Mouse (Mus musculus) CH12.LX (cell line): ENCODE measurements around the gene Llgl1. TPM values are rescaled to one million over a fixed set of nuclear protein-coding genes. Genes with fewer than 3 reads are reported as not detected.

Experiments
- DNase-seq: peaks from one replicate; pipeline ENCODE4 v3.0.0-alpha.2; 2013; ENCODE audit errors: extremely low read depth
- H3K27ac ChIP-seq: 2 replicates; pipeline ENCODE4 v1.5.1; 2012; ENCODE audit warnings: low read depth, mild to moderate bottlenecking, control low read depth, moderate library complexity; ENCODE audit not compliant: insufficient read depth
- H3K27me3 ChIP-seq: replicated peaks from 2 replicates; pipeline ENCODE3; 2012; ENCODE audit warnings: inconsistent platforms
- H3K36me3 ChIP-seq, 2 experiments: replicated peaks in 1 of 2; 2 replicates each; pipeline versions ENCODE3 to v1.6.1; 2012; ENCODE audit warnings: inconsistent platforms in 1 of 2, low read length in 1 of 2, mild to moderate bottlenecking in 1 of 2, mixed read lengths in 1 of 2, moderate library complexity in 1 of 2; ENCODE audit not compliant: control insufficient read depth in 1 of 2, insufficient read depth in 1 of 2
- H3K4me1 ChIP-seq, 2 experiments: 2 replicates each; pipeline ENCODE4 v1.6.1; 2012; ENCODE audit warnings: inconsistent platforms in 1 of 2, moderate library complexity in 1 of 2; ENCODE audit not compliant: insufficient read depth in 2 of 2, control insufficient read depth in 1 of 2
- H3K4me2 ChIP-seq: 2 replicates; pipeline ENCODE4 v1.6.1; 2012; ENCODE audit warnings: low read depth, mild to moderate bottlenecking, control low read depth; ENCODE audit not compliant: poor library complexity, insufficient read depth, severe bottlenecking
- H3K4me3 ChIP-seq, 3 experiments: fragments of 150-350 bp in 1 of 3; sonication (generic) in 1 of 3; replicated peaks in 1 of 3; 2 replicates each; pipeline versions ENCODE3 to v1.5.1; 2011 to 2012; ENCODE audit warnings: low read depth in 2 of 3, low read length in 2 of 3, mild to moderate bottlenecking in 2 of 3, moderate library complexity in 2 of 3, control low read depth in 1 of 3, improper control_type of control experiment in 1 of 3, inconsistent platforms in 1 of 3, mixed read lengths in 1 of 3; ENCODE audit not compliant: poor library complexity in 1 of 3
- H3K79me2 ChIP-seq: replicated peaks from 2 replicates; pipeline ENCODE4 v1.6.1; 2012; ENCODE audit warnings: mild to moderate bottlenecking, moderate library complexity; ENCODE audit not compliant: control insufficient read depth, poor library complexity, insufficient read depth, severe bottlenecking; ENCODE audit errors: extremely low read depth
- H3K9ac ChIP-seq: 2 replicates; pipeline ENCODE4 v1.6.1; 2012; ENCODE audit warnings: low read depth, mild to moderate bottlenecking, control low read depth, moderate library complexity; ENCODE audit not compliant: insufficient read depth
- H3K9me3 ChIP-seq: replicated peaks from 2 replicates; pipeline ENCODE3; 2012; ENCODE audit warnings: low read length, inconsistent platforms, mixed read lengths
- BHLHE40 ChIP-seq: IDR thresholded peaks from 2 replicates; pipeline ENCODE4 v1.6.1; 2011; ENCODE audit warnings: mild to moderate bottlenecking, low read depth, low read length, improper control_type of control experiment
- CHD1 ChIP-seq: IDR thresholded peaks from 2 replicates; pipeline ENCODE4 v1.6.1; 2012; ENCODE audit warnings: low read depth, low read length, improper control_type of control experiment, inconsistent platforms
- CHD2 ChIP-seq: IDR thresholded peaks from 2 replicates; pipeline ENCODE4 v1.6.1; 2011; ENCODE audit warnings: low read length, improper control_type of control experiment
- CTCF ChIP-seq, 2 experiments: IDR thresholded peaks in 1 of 2; conservative IDR thresholded peaks in 1 of 2; 2 replicates each; pipeline ENCODE4 v1.5.1; 2011 to 2012; ENCODE audit warnings: low read depth in 2 of 2, low read length in 2 of 2, improper control_type of control experiment in 1 of 2, inconsistent platforms in 1 of 2, mild to moderate bottlenecking in 1 of 2, moderate library complexity in 1 of 2
- E2F4 ChIP-seq: IDR thresholded peaks from 2 replicates; pipeline ENCODE4 v1.6.1; 2011; ENCODE audit warnings: low read depth, low read length, improper control_type of control experiment; ENCODE audit not compliant: insufficient replicate concordance
- ELF1 ChIP-seq: IDR thresholded peaks from 2 replicates; pipeline ENCODE4 v1.6.1; 2014; ENCODE audit warnings: low read depth, mild to moderate bottlenecking, inconsistent platforms, low read length, improper control_type of control experiment
- EP300 ChIP-seq: IDR thresholded peaks from 2 replicates; pipeline ENCODE4 v1.6.1; 2011; ENCODE audit warnings: low read length, improper control_type of control experiment
- ETS1 ChIP-seq: conservative IDR thresholded peaks from 2 replicates; pipeline ENCODE4 v1.6.1; 2012; ENCODE audit warnings: low read depth, mild to moderate bottlenecking, inconsistent platforms, low read length, improper control_type of control experiment, moderate library complexity
- GABPA ChIP-seq: IDR thresholded peaks from 2 replicates; pipeline ENCODE4 v1.6.1; 2012; ENCODE audit warnings: low read depth, low read length, improper control_type of control experiment, inconsistent platforms; ENCODE audit not compliant: insufficient replicate concordance
- HCFC1 ChIP-seq: IDR thresholded peaks from 2 replicates; pipeline ENCODE4 v1.6.1; 2012; ENCODE audit warnings: low read depth, mild to moderate bottlenecking, inconsistent platforms, low read length, improper control_type of control experiment
- IRF4 ChIP-seq: IDR thresholded peaks from 2 replicates; pipeline ENCODE4 v1.6.1; 2014; ENCODE audit warnings: low read depth, mild to moderate bottlenecking, inconsistent platforms, low read length, improper control_type of control experiment
- JUN ChIP-seq: IDR thresholded peaks from 2 replicates; pipeline ENCODE4 v1.6.1; 2011; ENCODE audit warnings: low read depth, mild to moderate bottlenecking, low read length, improper control_type of control experiment, moderate library complexity; ENCODE audit not compliant: insufficient read depth
- JUND ChIP-seq: conservative IDR thresholded peaks from 2 replicates; pipeline ENCODE4 v1.6.1; 2011; ENCODE audit warnings: low read depth, low read length, improper control_type of control experiment
- KAT2A ChIP-seq: IDR thresholded peaks from 2 replicates; pipeline ENCODE4 v1.6.1; 2012; ENCODE audit warnings: low read length, improper control_type of control experiment, inconsistent platforms; ENCODE audit not compliant: insufficient replicate concordance
- MAFK ChIP-seq: IDR thresholded peaks from 2 replicates; pipeline ENCODE4 v1.6.1; 2011; ENCODE audit warnings: low read length, improper control_type of control experiment; ENCODE audit not compliant: insufficient replicate concordance
- MAX ChIP-seq: IDR thresholded peaks from 2 replicates; pipeline ENCODE4 v1.6.1; 2011; ENCODE audit warnings: low read length, improper control_type of control experiment
- MAZ ChIP-seq: IDR thresholded peaks from 2 replicates; pipeline ENCODE4 v1.6.1; 2012; ENCODE audit warnings: low read depth, mild to moderate bottlenecking, inconsistent platforms, low read length, improper control_type of control experiment, moderate library complexity
- MEF2A ChIP-seq: IDR thresholded peaks from 2 replicates; pipeline ENCODE4 v1.6.1; 2014; ENCODE audit warnings: low read depth, mild to moderate bottlenecking, inconsistent platforms, low read length, improper control_type of control experiment, borderline replicate concordance
- MXI1 ChIP-seq: IDR thresholded peaks from 2 replicates; pipeline ENCODE4 v1.6.1; 2011; ENCODE audit warnings: mild to moderate bottlenecking, low read depth, low read length, improper control_type of control experiment
- MYC ChIP-seq: IDR thresholded peaks from 2 replicates; pipeline ENCODE4 v1.6.1; 2011; ENCODE audit warnings: low read depth, mild to moderate bottlenecking, improper control_type of control experiment, low read length
- NELFE ChIP-seq: IDR thresholded peaks from 2 replicates; pipeline ENCODE4 v1.6.1; 2011; ENCODE audit warnings: low read depth, low read length, improper control_type of control experiment
- NRF1 ChIP-seq: IDR thresholded peaks from 2 replicates; pipeline ENCODE4 v1.6.1; 2014; ENCODE audit warnings: low read depth, mild to moderate bottlenecking, inconsistent platforms, low read length, improper control_type of control experiment, moderate library complexity
- PAX5 ChIP-seq: IDR thresholded peaks from 2 replicates; pipeline ENCODE4 v1.6.1; 2012; ENCODE audit warnings: low read length, inconsistent platforms, mixed read lengths
- POLR2A ChIP-seq: IDR thresholded peaks from 2 replicates; pipeline ENCODE4 v1.6.1; 2011; ENCODE audit warnings: low read depth, mild to moderate bottlenecking, improper control_type of control experiment, low read length
- POLR2AphosphoS2 ChIP-seq: IDR thresholded peaks from 2 replicates; pipeline ENCODE4 v1.6.1; 2011; ENCODE audit warnings: low read depth, low read length, improper control_type of control experiment
- RAD21 ChIP-seq: IDR thresholded peaks from 2 replicates; pipeline ENCODE4 v1.6.1; 2011; ENCODE audit warnings: low read depth, mild to moderate bottlenecking, low read length, improper control_type of control experiment, moderate library complexity
- RCOR1 ChIP-seq: conservative IDR thresholded peaks from 2 replicates; pipeline ENCODE4 v1.6.1; 2012; ENCODE audit warnings: low read depth, mild to moderate bottlenecking, inconsistent platforms, low read length, improper control_type of control experiment
- SIN3A ChIP-seq: IDR thresholded peaks from 2 replicates; pipeline ENCODE4 v1.6.1; 2012; ENCODE audit warnings: low read length, improper control_type of control experiment, inconsistent platforms
- SMC3 ChIP-seq: IDR thresholded peaks from 2 replicates; pipeline ENCODE4 v1.6.1; 2011; ENCODE audit warnings: low read depth, low read length, improper control_type of control experiment
- TBP ChIP-seq: conservative IDR thresholded peaks from 2 replicates; pipeline ENCODE4 v1.6.1; 2011; ENCODE audit warnings: low read depth, low read length, improper control_type of control experiment
- TCF12 ChIP-seq: IDR thresholded peaks from 2 replicates; pipeline ENCODE4 v1.6.1; 2014; ENCODE audit warnings: low read depth, mild to moderate bottlenecking, inconsistent platforms, low read length, improper control_type of control experiment
- UBTF ChIP-seq: IDR thresholded peaks from 2 replicates; pipeline ENCODE4 v1.6.1; 2012; ENCODE audit warnings: low read depth, mild to moderate bottlenecking, inconsistent platforms, low read length, improper control_type of control experiment, moderate library complexity
- USF1 ChIP-seq: IDR thresholded peaks from 2 replicates; pipeline ENCODE4 v1.6.1; 2014; ENCODE audit warnings: low read depth, mild to moderate bottlenecking, inconsistent platforms, low read length, improper control_type of control experiment
- USF2 ChIP-seq: conservative IDR thresholded peaks from 2 replicates; pipeline ENCODE4 v1.6.1; 2011; ENCODE audit warnings: low read depth, low read length, improper control_type of control experiment
- ZC3H11A ChIP-seq: IDR thresholded peaks from 2 replicates; pipeline ENCODE4 v1.6.1; 2012; ENCODE audit warnings: low read depth, mild to moderate bottlenecking, inconsistent platforms, low read length, improper control_type of control experiment
- ZKSCAN1 ChIP-seq: IDR thresholded peaks from 2 replicates; pipeline ENCODE4 v1.6.1; 2012; ENCODE audit warnings: low read depth, inconsistent platforms, low read length, improper control_type of control experiment, borderline replicate concordance
- ZMIZ1 ChIP-seq: IDR thresholded peaks from 2 replicates; pipeline ENCODE4 v1.6.1; 2012; ENCODE audit warnings: low read depth, mild to moderate bottlenecking, inconsistent platforms, low read length, improper control_type of control experiment
- ZNF384 ChIP-seq: IDR thresholded peaks from 2 replicates; pipeline ENCODE4 v1.6.1; 2012; ENCODE audit warnings: low read depth, low read length, improper control_type of control experiment, inconsistent platforms
- dilution Hi-C: fragments of 300-500 bp; cut with MboI; formaldehyde crosslinking; loops from 2 replicates; pipeline ENCODE4 v1.14.3; 2020; ENCODE audit warnings: low sequenced_read_pairs; ENCODE audit not compliant: extremely low pct_unique_long_range_greater_than_20kb, extremely low pct_ligation_motif_present
- in situ Hi-C: fragments of 300-500 bp; cut with MboI; formaldehyde crosslinking; loops from 3 replicates; pipeline ENCODE4 v1.14.3; 2019; ENCODE audit warnings: low sequenced_read_pairs, low pct_ligation_motif_present, low pct_unique_long_range_greater_than_20kb, mixed read lengths
- polyA plus RNA-seq: library from polyadenylated mRNA; unstranded; fragments of >175 nt; gene quantifications from 2 replicates; pipeline ENCODE4 v1.2.1, GENCODE M21; 2012; ENCODE audit warnings: low read depth; ENCODE audit not compliant: insufficient read length
- total RNA-seq, 2 experiments: library from RNA; depleted of rRNA; stranded (reverse); fragments of 300-350 nt in 1 of 2; fragments of >200 nt in 1 of 2; gene quantifications; 2 replicates each; pipeline ENCODE4 v1.2.3; 2012 to 2014

The Llgl1 gene
- 9.9 and 11.1 TPM in 2 replicates for total RNA-seq (2012; rRNA removed)
- 6.8 and 7.5 TPM in 2 replicates for total RNA-seq (2014; rRNA removed)
- 8.8 and 9.8 TPM in 2 replicates for polyA plus RNA-seq

DNA sequence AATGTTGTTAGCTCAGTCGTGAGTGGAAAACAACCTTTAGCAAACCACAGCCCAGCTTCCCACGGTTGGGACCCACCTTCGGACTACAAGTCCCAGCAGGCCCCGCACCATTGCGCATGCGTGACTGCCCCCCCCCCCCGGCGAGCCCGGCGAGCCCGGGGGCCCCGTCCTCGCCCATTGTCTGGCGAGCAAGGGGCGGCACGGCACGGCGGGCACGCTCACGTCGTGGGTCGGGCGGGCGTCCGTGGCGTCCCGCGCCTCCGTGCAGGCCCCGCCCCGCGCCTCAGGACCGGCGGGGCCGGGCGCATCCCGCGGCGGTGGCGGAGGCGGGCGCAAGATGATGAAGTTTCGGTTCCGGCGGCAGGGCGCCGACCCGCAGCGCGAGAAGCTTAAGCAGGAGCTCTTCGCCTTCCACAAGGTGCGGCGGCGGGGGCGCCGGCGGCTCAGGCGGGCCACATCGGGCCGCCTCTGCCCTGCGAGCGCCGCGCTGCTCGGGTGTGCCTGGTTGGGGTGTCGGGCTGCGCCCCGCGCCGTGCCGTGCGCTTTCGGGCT is at the start of gene Llgl1:
TSS of gene Llgl1 (plus strand) at position 200 of the 552 bp plus-strand sequence.
- TF ChIP-seq HCFC1 (peak; percentile 96), MEF2A (peak; percentile 53), KAT2A (peak; percentile 95; the same call in 1 of the 2 replicates), PAX5 (no peak), JUN (no peak), USF2 (no peak), ZKSCAN1 (no peak), IRF4 (peak; percentile 76), ETS1 (no peak), BHLHE40 (peak; percentile 60), MAZ (peak; percentile 91), CTCF (conservative IDR thresholded peaks at IDR 0.05 in 1 of 2, IDR thresholded peaks at IDR 0.05 in 1 of 2; ENCODE audit: low read depth in 2 of 2, low read length in 2 of 2) (no peak), MXI1 (peak; percentile 46; the same call in 1 of the 2 replicates), E2F4 (no peak), POLR2A (peak; percentile 79; the same call in 1 of the 2 replicates), CHD1 (peak; percentile 82; the same call in 1 of the 2 replicates), POLR2AphosphoS2 (no peak), RAD21 (no peak), MAX (no peak; the same call in none of the 2 replicates), UBTF (peak; percentile 88; the same call in 1 of the 2 replicates), SMC3 (no peak), ZNF384 (no peak), TCF12 (peak; percentile 72), MAFK (no peak), NRF1 (peak; percentile 98), USF1 (no peak; the same call in 1 of the 2 replicates), JUND (no peak), NELFE (peak; percentile 53; the same call in 1 of the 2 replicates), ZC3H11A (no peak), EP300 (no peak; the same call in 1 of the 2 replicates), SIN3A (peak; percentile 87; the same call in 1 of the 2 replicates), RCOR1 (0 out of 2 replicates have a peak, but pooled peaks have one; percentile 20), GABPA (peak; percentile 43; the same call in 1 of the 2 replicates), MYC (no peak), TBP (no peak), ELF1 (peak; percentile 74), CHD2 (no peak; the same call in 1 of the 2 replicates), ZMIZ1 (peak; percentile 82; the same call in 1 of the 2 replicates)

More for the DNA sequence above, at the start of gene Llgl1:
- Histone ChIP-seq H3K36me3 (peaks cover 0 to 11% of the 10 kb centered on the region in 2 experiments), H3K27me3 (peaks cover 10% of the 10 kb centered on the region), H3K27ac (no peak within 1 kb of the TSS; the same call in 1 of the 2 replicates), H3K9me3 (no peaks in the 10 kb centered on the region), H3K79me2 (no peaks in the 10 kb centered on the region), H3K4me2 (peak within 1 kb of the TSS; percentile 97), H3K4me1 (peaks cover 20 to 46% of the 10 kb centered on the region in 2 experiments), H3K4me3 (peak within 1 kb of the TSS; percentile 84 to 94 (median 88)), H3K9ac (peak within 1 kb of the TSS; percentile 93)
- peak; percentile 77 for DNase-seq
- in situ Hi-C loops: no loop called here
- dilution Hi-C loops: no loop called here
